Mouse (Mus musculus) thymus, adult 2 months (tissue): ENCODE results near the gene Mcoln2. TPM values are rescaled to one million over a fixed set of nuclear protein-coding genes. Genes with fewer than 3 reads are reported as not detected.

Experiments
- DNase-seq: peaks from one replicate; pipeline ENCODE4 v3.0.0; 2021
- H3K27ac ChIP-seq: fragments of 200-500 bp; 2 replicates; pipeline ENCODE4 v1.5.1; 2012; ENCODE audit warnings: low read length, control low read depth; ENCODE audit not compliant: control insufficient read depth, insufficient read depth
- H3K27me3 ChIP-seq: fragments of 200-500 bp; 2 replicates; pipeline ENCODE4 v1.6.1; 2012; ENCODE audit warnings: mild to moderate bottlenecking, low read length, moderate library complexity, mixed read lengths; ENCODE audit not compliant: control insufficient read depth, insufficient read depth
- H3K36me3 ChIP-seq: fragments of 200-500 bp; 2 replicates; pipeline ENCODE4 v1.6.1; 2012; ENCODE audit warnings: mild to moderate bottlenecking, low read length, moderate library complexity; ENCODE audit not compliant: control insufficient read depth, insufficient read depth
- H3K4me1 ChIP-seq: fragments of 200-500 bp; replicated peaks from 2 replicates; pipeline ENCODE4 v1.6.1; 2012; ENCODE audit warnings: low read length; ENCODE audit not compliant: control insufficient read depth, insufficient read depth
- H3K4me3 ChIP-seq: fragments of 200-500 bp; 2 replicates; pipeline ENCODE4 v1.5.1; 2012; ENCODE audit warnings: mild to moderate bottlenecking, low read length, control low read depth, moderate library complexity; ENCODE audit not compliant: control insufficient read depth, insufficient read depth
- CTCF ChIP-seq: fragments of 200-500 bp; IDR thresholded peaks from 2 replicates; pipeline ENCODE4 v1.5.1; 2012; ENCODE audit warnings: mild to moderate bottlenecking, control low read depth, low read length, moderate library complexity, borderline replicate concordance; ENCODE audit not compliant: control insufficient read depth, poor library complexity, insufficient read depth; ENCODE audit errors: extremely low read depth
- POLR2A ChIP-seq: fragments of 200-500 bp; IDR thresholded peaks from 2 replicates; pipeline ENCODE4 v1.6.1; 2012; ENCODE audit warnings: mild to moderate bottlenecking, low read length, control low read depth, moderate library complexity; ENCODE audit not compliant: control insufficient read depth, poor library complexity, insufficient read depth; ENCODE audit errors: extremely low read depth
- WGBS: fragments of 180-500 bp; shearing (Covaris S2); methylation state at CpG from one replicate; pipeline ENCODE4 v1.1.7; 2018; 5-methylcytosine and 5-hydroxymethylcytosine counted together
- polyA plus RNA-seq: library from polyadenylated mRNA; depleted of rRNA; stranded (reverse); fragments of >200 nt; gene quantifications from 2 replicates; pipeline ENCODE4 v1.2.3, GENCODE M21; 2012

Gene Mcoln2
- polyA plus RNA-seq, 1 experiment: 3.5 TPM

GRCm38 (mm10) chr3:146159360-146159759 is 9.7 kb downstream of the Mcoln2 start:
- peaks cover 20% of the 10 kb centered on the region for H3K4me1 ChIP-seq
- H3K36me3 ChIP-seq: no peaks in the 10 kb centered on the region
- H3K27me3 ChIP-seq: no peaks in the 10 kb centered on the region
- no peak overlapping the region for H3K4me3 ChIP-seq
- DNase-seq: no peak
- WGBS: 84% methylated on average over 2 of the region's 2 CpGs
- no peak overlapping the region for H3K27ac ChIP-seq
- TF ChIP-seq CTCF: no peak
- TF ChIP-seq POLR2A: no peak

- H3K4me3 ChIP-seq: no peak overlapping the region
- no peaks in the 10 kb centered on the region for H3K36me3 ChIP-seq
- 91% methylated on average over 4 of the region's 4 CpGs for WGBS
- H3K27ac ChIP-seq: no peak overlapping the region
- H3K4me1 ChIP-seq: peaks cover 24% of the 10 kb centered on the region
- H3K27me3 ChIP-seq: no peaks in the 10 kb centered on the region
- no peak for DNase-seq
- no peak for TF ChIP-seq CTCF
- TF ChIP-seq POLR2A: no peak
Observed at GRCm38 (mm10) chr3:146162197-146162596, 12.6 kb downstream of the Mcoln2 start.

GRCm38 (mm10) chr3:146169356-146169755 is 19.7 kb downstream of the Mcoln2 start:
- Histone ChIP-seq H3K27me3 (no peaks in the 10 kb centered on the region), H3K27ac (no peak overlapping the region), H3K4me3 (no peak overlapping the region), H3K4me1 (peaks cover 16% of the 10 kb centered on the region), H3K36me3 (no peaks in the 10 kb centered on the region)
- TF ChIP-seq CTCF: no peak
- TF ChIP-seq POLR2A: no peak
- WGBS: 97% methylated on average over 4 of the region's 4 CpGs
- DNase-seq: no peak

GRCm38 (mm10) chr3:146173030-146173429 is 23.4 kb downstream of the Mcoln2 start:
- no peak for DNase-seq
- Histone ChIP-seq H3K27me3 (no peaks in the 10 kb centered on the region), H3K36me3 (no peaks in the 10 kb centered on the region), H3K4me3 (no peak overlapping the region), H3K4me1 (no peaks in the 10 kb centered on the region), H3K27ac (no peak overlapping the region)
- no peak for TF ChIP-seq POLR2A
- 94% methylated on average over 5 of the region's 5 CpGs for WGBS

- Histone ChIP-seq H3K27me3 (no peaks in the 10 kb centered on the region), H3K27ac (no peak overlapping the region), H3K36me3 (no peaks in the 10 kb centered on the region), H3K4me1 (no peaks in the 10 kb centered on the region), H3K4me3 (no peak overlapping the region)
- DNase-seq: no peak
- no peak for TF ChIP-seq POLR2A
- no peak for TF ChIP-seq CTCF
- WGBS: 95% methylated on average over 9 of the region's 9 CpGs
Observed at GRCm38 (mm10) chr3:146174215-146174614, 24.6 kb downstream of the Mcoln2 start.

- H3K4me3 ChIP-seq: no peak overlapping the region
- H3K27me3 ChIP-seq: no peaks in the 10 kb centered on the region
- 70% methylated on average over 7 of the region's 7 CpGs for WGBS
- no peaks in the 10 kb centered on the region for H3K36me3 ChIP-seq
- TF ChIP-seq POLR2A: no peak
- H3K27ac ChIP-seq: no peak overlapping the region
- DNase-seq: no peak
- H3K4me1 ChIP-seq: no peaks in the 10 kb centered on the region
Observed at GRCm38 (mm10) chr3:146177295-146177694, 27.7 kb downstream of the Mcoln2 start.

- H3K4me1 ChIP-seq: no peaks in the 10 kb centered on the region
- DNase-seq: peak; percentile 82
- H3K27ac ChIP-seq: no peak overlapping the region
- no peaks in the 10 kb centered on the region for H3K36me3 ChIP-seq
- WGBS: 33% methylated on average over 16 of the region's 16 CpGs
- H3K27me3 ChIP-seq: no peaks in the 10 kb centered on the region
- no peak for TF ChIP-seq POLR2A
- peak; percentile 95 for TF ChIP-seq CTCF
- H3K4me3 ChIP-seq: no peak overlapping the region
Observed at GRCm38 (mm10) chr3:146177748-146178582, 28.3 kb downstream of the Mcoln2 start.
